Mouse (Mus musculus) intestine, embryonic 14.5 days (tissue): Measurements from ENCODE around the gene Sept14. TPM values are rescaled to one million over a fixed set of nuclear protein-coding genes. Genes with fewer than 3 reads are reported as not detected.

Experiments
- ATAC-seq: fragments of 200-750 bp; cut with Nextera tagmentation; replicated peaks from 2 replicates; pipeline ENCODE4 v1.8.0; 2017; ENCODE audit warnings: low read depth, moderate number of reproducible peaks, moderate TSS enrichment, moderate library complexity; ENCODE audit not compliant: low FRiP score, low TSS enrichment
- DNase-seq: peaks from one replicate; pipeline ENCODE4 v3.0.0-alpha.2; 2018; ENCODE audit warnings: low spot score
- H3K27ac ChIP-seq: fragments of 300-500 bp; sonication (generic); 2 replicates; pipeline ENCODE4 v1.5.1; 2014; ENCODE audit warnings: low read depth, mild to moderate bottlenecking, control low read depth
- H3K27me3 ChIP-seq: fragments of 300-500 bp; sonication (generic); replicated peaks from 2 replicates; pipeline ENCODE4 v1.6.1; 2014; ENCODE audit warnings: low read length, control low read depth; ENCODE audit not compliant: control insufficient read depth, insufficient read depth
- H3K36me3 ChIP-seq: fragments of 300-500 bp; sonication (generic); 2 replicates; pipeline ENCODE4 v1.6.1; 2014; ENCODE audit warnings: low read length, control low read depth; ENCODE audit not compliant: control insufficient read depth, insufficient read depth
- H3K4me1 ChIP-seq: fragments of 300-500 bp; sonication (generic); replicated peaks from 2 replicates; pipeline ENCODE4 v1.6.1; 2014; ENCODE audit warnings: low read length, control low read depth, mixed read lengths; ENCODE audit not compliant: control insufficient read depth, insufficient read depth
- H3K4me2 ChIP-seq: fragments of 300-500 bp; sonication (generic); 2 replicates; pipeline ENCODE4 v1.6.1; 2014; ENCODE audit warnings: low read length
- H3K4me3 ChIP-seq: fragments of 300-500 bp; sonication (generic); 2 replicates; pipeline ENCODE4 v1.5.1; 2014; ENCODE audit warnings: low read depth, low read length, control low read depth, mixed read lengths
- H3K9ac ChIP-seq: fragments of 300-500 bp; sonication (generic); 2 replicates; pipeline ENCODE4 v1.6.1; 2014; ENCODE audit warnings: mild to moderate bottlenecking, low read length
- H3K9me3 ChIP-seq: fragments of 300-500 bp; sonication (generic); 2 replicates; pipeline ENCODE4 v1.6.1; 2016; ENCODE audit warnings: low read length, control low read depth; ENCODE audit not compliant: control insufficient read depth
- WGBS: fragments of 180-500 bp; shearing (Covaris S2); extraction: QIAGEN DNeasy Blood & Tissue Kit; methylation state at CpG from one replicate; pipeline ENCODE4 v1.1.7; 2014; 5-methylcytosine and 5-hydroxymethylcytosine counted together
- polyA plus RNA-seq: library from polyadenylated mRNA; unstranded; fragments of >200 nt; fragmentation: Nextera tagmentation; extraction: Ambion mirVana; gene quantifications from 2 replicates; pipeline ENCODE4 v1.2.1, GENCODE M21; 2014

Sept14 gene
- polyA plus RNA-seq, 1 experiment from 2014 or later: not detected

DNA sequence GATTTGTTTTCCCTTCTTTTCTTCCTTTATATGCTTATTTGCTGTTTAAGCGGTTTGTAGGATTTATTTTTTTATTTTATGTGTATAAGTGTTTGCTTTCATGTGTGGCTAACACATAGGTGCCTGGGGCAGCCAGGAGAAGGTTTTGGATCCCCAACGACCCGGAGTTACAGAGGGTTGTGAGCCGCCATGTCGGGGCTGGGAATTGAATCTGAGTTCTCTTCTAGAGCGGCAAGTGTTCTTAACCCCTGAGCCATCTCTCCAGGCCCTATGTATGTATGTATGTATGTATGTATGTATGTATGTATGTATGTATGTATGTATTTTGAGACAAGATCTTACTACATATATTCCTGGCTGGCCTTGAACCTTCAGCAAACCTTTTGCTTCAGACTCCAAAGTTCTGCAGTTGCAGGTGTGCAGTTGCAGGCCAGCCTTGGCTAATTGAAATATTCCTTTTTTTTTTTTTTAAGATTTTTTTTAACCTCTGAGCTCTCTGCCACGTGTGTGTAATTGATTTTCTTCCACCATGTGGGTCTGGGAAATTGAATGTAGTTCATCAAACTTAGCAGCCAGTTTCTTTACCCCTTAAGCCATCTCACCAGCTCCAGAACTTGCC is 17.6 kb upstream of the Sept14 start:
- peak overlapping the region; percentile 63 for H3K4me2 ChIP-seq
- H3K36me3 ChIP-seq: no peaks in the 10 kb centered on the region
- H3K4me1 ChIP-seq: peaks cover 23% of the 10 kb centered on the region
- ATAC-seq (no peak), DNase-seq (peak; percentile 63)
- peak overlapping the region; percentile 87 for H3K9ac ChIP-seq
- peak overlapping the region; percentile 70 for H3K4me3 ChIP-seq
- H3K27ac ChIP-seq: peak overlapping the region; percentile 98
- no peaks in the 10 kb centered on the region for H3K27me3 ChIP-seq
- H3K9me3 ChIP-seq: no peaks in the 10 kb centered on the region
- 24% methylated on average over 7 of the region's 7 CpGs for WGBS

DNA sequence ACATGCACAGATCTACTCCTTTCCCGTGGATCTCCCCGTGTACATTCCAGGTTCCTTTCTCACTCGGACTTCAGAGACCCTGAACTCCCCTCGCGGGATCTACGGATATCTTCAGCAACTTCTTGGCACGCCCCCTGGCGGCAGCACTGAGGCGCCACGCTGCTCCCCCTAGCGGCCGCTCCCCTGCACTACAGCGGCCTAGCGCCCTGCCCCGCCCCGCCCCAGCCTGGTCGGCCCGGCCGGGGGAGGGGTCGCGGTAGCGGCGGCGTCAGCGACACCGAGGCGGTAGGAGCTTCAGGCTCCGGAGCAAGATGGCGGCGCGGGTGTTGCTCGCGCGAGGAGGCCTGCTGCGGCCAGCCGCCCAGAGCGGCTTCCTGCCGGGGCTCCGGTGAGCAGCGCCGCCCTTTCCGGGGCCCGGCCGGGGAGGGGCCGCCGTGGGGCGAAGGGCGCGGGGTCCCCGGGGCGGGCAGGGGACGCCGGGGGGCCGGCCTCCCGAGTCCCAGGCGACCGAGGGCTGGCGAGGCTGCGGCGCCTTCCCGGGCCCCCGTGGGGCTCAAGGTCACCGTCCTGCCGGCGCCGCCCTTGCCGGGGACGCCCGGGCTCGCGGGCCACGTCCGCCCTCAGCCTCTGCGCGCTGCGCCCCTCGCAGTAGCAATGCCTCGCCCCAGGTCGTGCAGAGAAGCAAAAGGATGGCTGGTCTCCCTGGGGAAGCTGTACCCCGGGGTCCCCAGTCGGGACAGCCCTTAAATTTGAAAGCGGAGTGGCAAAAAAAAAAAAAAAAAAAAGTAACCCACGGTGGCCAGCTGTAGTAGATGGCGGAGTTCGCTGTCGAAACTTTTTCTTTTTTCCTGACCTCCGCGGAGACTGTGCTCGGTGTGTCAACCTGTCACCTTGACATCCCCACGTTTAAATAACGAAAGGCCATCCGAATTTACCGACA is 16.8 kb upstream of the Sept14 start, which contains the start of gene Nipsnap2:
Gene Nipsnap2, plus strand, starts transcription at position 230 of the 940 bp plus-strand sequence.
- Histone ChIP-seq H3K36me3 (0 out of 2 replicates have a peak, but pooled peaks cover 1% of the 10 kb centered on the region), H3K9me3 (no peaks in the 10 kb centered on the region), H3K4me2 (peak within 1 kb of the TSS; percentile 63), H3K27me3 (no peaks in the 10 kb centered on the region), H3K27ac (peak within 1 kb of the TSS; percentile 98), H3K4me3 (peak within 1 kb of the TSS; percentile 70), H3K9ac (peak within 1 kb of the TSS; percentile 87), H3K4me1 (peaks cover 19% of the 10 kb centered on the region)
- under 1% methylated on average over 81 of the region's 93 CpGs for WGBS
- ATAC-seq: peak; percentile 94
- peak; percentile 100 for DNase-seq

DNA sequence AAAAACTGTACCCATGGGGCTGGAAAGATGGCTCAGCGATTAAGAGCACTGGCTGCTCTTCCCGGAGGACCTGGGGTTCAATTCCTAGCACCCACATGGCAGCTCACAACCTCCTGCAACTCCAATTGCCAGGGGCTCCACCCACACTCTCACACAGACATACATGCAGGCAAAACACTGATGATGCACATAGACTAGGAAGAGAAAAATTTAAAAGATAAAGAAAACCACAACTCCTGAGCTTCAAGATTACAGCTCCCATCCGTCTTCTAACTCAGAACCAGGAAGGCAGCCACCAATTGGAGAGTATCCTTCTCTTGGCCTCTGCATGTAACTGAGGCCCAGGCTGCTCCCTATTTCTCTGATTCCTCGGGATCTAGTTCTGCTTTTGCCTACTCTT is 16.0 kb upstream of the Sept14 start:
- Histone ChIP-seq H3K4me3 (peak overlapping the region; percentile 70), H3K9ac (peak overlapping the region; percentile 87), H3K4me2 (peak overlapping the region; percentile 63), H3K9me3 (no peaks in the 10 kb centered on the region), H3K36me3 (peaks cover 9% of the 10 kb centered on the region), H3K27me3 (no peaks in the 10 kb centered on the region), H3K27ac (peak overlapping the region; percentile 98), H3K4me1 (peaks cover 16% of the 10 kb centered on the region)
- ATAC-seq: 0 out of 2 replicates have a peak, but pooled peaks have one; percentile 2
- no peak for DNase-seq
- 45% methylated on average over 4 of the region's 4 CpGs for WGBS

DNA sequence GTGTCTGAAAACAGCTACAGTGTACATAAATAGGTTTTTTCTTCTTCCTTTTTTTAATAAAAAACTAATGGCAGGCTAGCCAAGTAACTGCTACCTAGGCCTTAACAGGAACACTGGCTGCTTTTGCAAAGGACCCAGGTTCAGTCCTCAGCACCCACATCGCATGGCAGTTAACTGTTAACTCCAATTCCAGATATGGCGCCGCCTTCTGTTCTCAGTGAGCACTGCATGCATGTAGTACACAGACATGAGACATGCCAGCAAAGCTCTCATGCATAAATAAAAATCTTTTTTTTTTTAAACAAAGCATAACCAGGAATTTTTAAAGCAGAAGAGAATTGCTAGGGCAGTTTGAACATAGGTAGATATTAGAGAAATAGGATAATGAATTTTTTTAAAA is 11.9 kb upstream of the Sept14 start:
- H3K9me3 ChIP-seq: no peaks in the 10 kb centered on the region
- no peaks in the 10 kb centered on the region for H3K27me3 ChIP-seq
- DNase-seq (peak; percentile 44), ATAC-seq (no peak)
- no peak overlapping the region for H3K27ac ChIP-seq
- H3K4me3 ChIP-seq: no peak overlapping the region
- no peak overlapping the region for H3K4me2 ChIP-seq
- H3K36me3 ChIP-seq: peaks cover 36% of the 10 kb centered on the region
- peaks cover 7% of the 10 kb centered on the region for H3K4me1 ChIP-seq
- WGBS: 83% methylated on average over 3 of the region's 3 CpGs
- H3K9ac ChIP-seq: no peak overlapping the region

DNA sequence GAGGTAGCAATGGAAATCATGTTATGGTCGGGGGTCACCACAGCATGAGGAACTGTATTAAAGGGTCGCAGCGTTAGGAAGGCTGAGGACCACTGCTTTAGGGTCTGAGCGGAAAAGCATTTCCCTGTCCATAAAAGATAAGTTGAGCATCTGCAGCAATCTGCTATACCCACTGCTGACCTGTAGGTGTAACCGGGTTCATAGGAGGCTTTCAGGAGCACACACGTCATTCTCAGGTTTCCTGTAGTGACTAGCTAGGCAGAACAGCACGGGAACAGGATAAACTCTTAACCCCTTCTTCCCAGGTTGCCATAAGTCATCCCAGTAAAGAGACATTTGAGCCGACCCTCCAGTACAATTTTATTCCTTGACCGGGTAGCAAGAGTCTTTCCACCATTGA is 8.7 kb upstream of the Sept14 start:
- Histone ChIP-seq H3K4me2 (no peak overlapping the region), H3K27ac (no peak overlapping the region), H3K4me1 (peaks cover 7% of the 10 kb centered on the region), H3K27me3 (no peaks in the 10 kb centered on the region; the same call in 1 of the 2 replicates), H3K36me3 (peaks cover 36% of the 10 kb centered on the region), H3K9ac (no peak overlapping the region), H3K4me3 (no peak overlapping the region), H3K9me3 (no peaks in the 10 kb centered on the region)
- ATAC-seq: no peak
- 80% methylated on average over 9 of the region's 9 CpGs for WGBS
- no peak for DNase-seq

DNA sequence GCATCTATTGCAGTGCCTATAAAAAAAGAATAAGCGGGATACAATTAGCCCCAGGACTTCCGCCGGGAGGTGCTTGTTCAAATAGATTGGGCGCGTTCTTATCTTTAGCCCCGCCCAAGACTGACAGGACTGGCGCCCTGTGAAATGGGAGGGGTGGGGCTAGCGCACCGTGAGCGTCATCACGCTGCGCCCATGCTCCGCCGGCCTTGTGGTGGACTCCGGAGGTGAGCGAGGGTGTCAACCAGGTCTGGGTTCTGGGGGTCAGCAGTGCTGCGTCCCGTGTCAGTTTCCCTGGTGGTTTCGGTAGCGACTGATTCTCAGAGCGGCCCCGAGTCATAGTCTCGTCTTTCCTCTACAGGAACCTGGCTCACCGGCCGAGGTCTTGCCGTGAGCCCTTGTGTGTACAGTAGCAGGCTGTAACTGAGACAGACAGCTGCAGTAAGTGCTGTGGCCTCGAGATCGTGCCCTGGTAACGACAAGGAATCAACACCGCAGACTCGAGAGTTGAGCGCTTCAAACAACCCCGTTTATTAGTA is 7.1 kb upstream of the Sept14 start, which contains the start of gene Mrps17:
Gene Mrps17, plus strand, starts transcription at position 172 of the 536 bp plus-strand sequence.
- H3K36me3 ChIP-seq: peaks cover 36% of the 10 kb centered on the region
- peak; percentile 96 for DNase-seq
- WGBS: under 1% methylated on average over 33 of the region's 33 CpGs
- ATAC-seq: peak; percentile 97
- no peaks in the 10 kb centered on the region for H3K9me3 ChIP-seq
- peak within 1 kb of the TSS; percentile 93 for H3K4me3 ChIP-seq
- H3K27me3 ChIP-seq: no peaks in the 10 kb centered on the region; the same call in 1 of the 2 replicates
- H3K27ac ChIP-seq: no peak within 1 kb of the TSS
- H3K4me2 ChIP-seq: peak within 1 kb of the TSS; percentile 97
- peaks cover 7% of the 10 kb centered on the region for H3K4me1 ChIP-seq
- peak within 1 kb of the TSS; percentile 83 for H3K9ac ChIP-seq

DNA sequence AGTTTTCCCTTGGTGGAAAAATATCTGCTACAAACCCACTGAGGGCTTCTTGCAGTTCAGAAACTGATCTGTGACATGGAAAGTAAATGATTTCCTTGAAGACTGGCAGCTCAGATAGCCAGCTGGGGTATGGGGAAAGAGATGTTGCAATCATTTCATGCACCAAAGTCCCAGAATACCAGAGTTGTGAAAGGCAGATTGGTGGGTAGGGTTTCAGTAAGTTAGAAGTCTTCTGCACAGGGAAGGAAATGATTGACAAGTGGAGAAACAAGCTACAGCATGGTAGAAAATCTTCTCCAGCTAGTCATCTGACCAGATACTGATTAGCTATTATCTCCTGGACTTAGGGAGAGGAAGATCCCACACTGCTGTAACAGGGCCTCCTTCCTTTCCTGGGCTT is 4.9 kb downstream of the Sept14 start:
- Histone ChIP-seq H3K4me2 (no peak overlapping the region), H3K36me3 (no peaks in the 10 kb centered on the region), H3K4me1 (no peaks in the 10 kb centered on the region), H3K9ac (no peak overlapping the region), H3K9me3 (no peaks in the 10 kb centered on the region), H3K27me3 (no peaks in the 10 kb centered on the region), H3K27ac (no peak overlapping the region), H3K4me3 (no peak overlapping the region)
- DNase-seq: no peak
- no peak for ATAC-seq

DNA sequence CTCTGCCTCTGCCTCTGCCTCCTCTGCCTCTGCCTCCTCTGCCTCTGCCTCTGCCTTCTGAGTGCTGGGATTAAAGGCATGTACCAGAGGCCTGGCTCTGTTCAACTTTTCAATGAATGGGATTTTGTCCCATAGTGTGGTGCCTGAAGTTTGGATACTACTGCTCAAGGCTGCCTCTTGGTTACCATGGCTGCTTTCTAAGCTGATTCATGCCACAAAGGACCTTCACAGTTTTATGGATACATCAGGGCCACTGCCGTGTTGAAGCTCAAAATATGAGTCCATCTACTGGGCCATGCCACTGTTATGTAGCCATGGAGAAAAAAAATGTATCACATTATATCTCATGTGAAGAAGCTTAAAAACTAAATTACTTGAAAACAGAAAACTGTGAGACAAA is 6.6 kb downstream of the Sept14 start:
- no peak for ATAC-seq
- WGBS: 71% methylated on average over 1 of the region's 1 CpGs
- no peak overlapping the region for H3K27ac ChIP-seq

More for the DNA sequence above, 6.6 kb downstream of the Sept14 start:
- Histone ChIP-seq H3K9me3 (no peaks in the 10 kb centered on the region), H3K9ac (no peak overlapping the region), H3K36me3 (no peaks in the 10 kb centered on the region), H3K4me2 (no peak overlapping the region), H3K27me3 (no peaks in the 10 kb centered on the region), H3K4me1 (no peaks in the 10 kb centered on the region), H3K4me3 (no peak overlapping the region)
- DNase-seq: no peak
